Mouse (Mus musculus) midbrain, embryonic 16.5 days (tissue): Measurements from ENCODE around the gene Cd82. TPM values are rescaled to one million over a fixed set of nuclear protein-coding genes. Genes with fewer than 3 reads are reported as not detected.

Experiments used
- microRNA-seq: library from miRNA; unstranded; fragments of <30 nt; microRNA quantifications from one replicate; pipeline ENCODE4, GENCODE M21; 2017
- polyA plus RNA-seq: library from polyadenylated mRNA; unstranded; fragments of >200 nt; fragmentation: Nextera tagmentation; extraction: Ambion mirVana; gene quantifications from 2 replicates; pipeline ENCODE4 v1.2.1, GENCODE M21; 2015

Gene Cd82
- polyA plus RNA-seq, 1 experiment from 2014 or later, result 19.5 TPM

Small RNA genes lying within 50 kb of the gene (microRNA-seq; reads per million reads assigned to microRNA genes)
- not detected for gene Mir7001

Other genes starting within 250 kb of the Cd82 start
- gene Tspan18, start 128.6 kb downstream of the Cd82 start, polyA plus RNA-seq, result 20.1 and 21.2 TPM in 2 replicates
- gene Gm10803, start 97.4 kb upstream of the Cd82 start, polyA plus RNA-seq, result not detected in 2 replicates
- gene Alx4, start 179.2 kb upstream of the Cd82 start, polyA plus RNA-seq, result 0.53 and 0.62 TPM in 2 replicates